Mouse (Mus musculus) thymus, postnatal 10 days (tissue): ENCODE data around the gene Acap2.

Experiments
- DNase-seq, 2 experiments: peaks; one replicate each; pipeline ENCODE4 v3.0.0; 2021; ENCODE audit warnings: low spot score in 2 of 2

The Acap2 gene

GRCm38 (mm10) chr16:31081125-31081664 lies 119.8 kb downstream of the Acap2 start, which contains the start of gene Xxylt1:
Xxylt1 (minus strand) TSS chr16:31081432.
- peak; percentile 91 to 93 for DNase-seq

- peak; percentile 22 for DNase-seq
Measured at GRCm38 (mm10) chr16:31080573-31081051, 120.4 kb downstream of the Acap2 start.

GRCm38 (mm10) chr16:31077396-31077795 lies 123.6 kb downstream of the Acap2 start:
- DNase-seq = no peak

- no peak for DNase-seq
Measured at GRCm38 (mm10) chr16:31076436-31076835, 124.6 kb downstream of the Acap2 start.

- DNase-seq = no peak
Measured at GRCm38 (mm10) chr16:31074324-31074908, 126.6 kb downstream of the Acap2 start.

GRCm38 (mm10) chr16:31071731-31072130 lies 129.3 kb downstream of the Acap2 start:
- DNase-seq = no peak

GRCm38 (mm10) chr16:31070358-31071133 lies 130.5 kb downstream of the Acap2 start:
- DNase-seq = peak; percentile 65 to 82

GRCm38 (mm10) chr16:31069211-31070166 lies 131.6 kb downstream of the Acap2 start:
- no peak for DNase-seq

- DNase-seq = no peak
Measured at GRCm38 (mm10) chr16:31068280-31068679, 132.8 kb downstream of the Acap2 start.

GRCm38 (mm10) chr16:31066344-31067098 lies 134.5 kb downstream of the Acap2 start:
- DNase-seq = no peak

GRCm38 (mm10) chr16:31064782-31065181 lies 136.3 kb downstream of the Acap2 start:
- no peak for DNase-seq

GRCm38 (mm10) chr16:31062918-31063317 lies 138.1 kb downstream of the Acap2 start:
- DNase-seq = no peak

GRCm38 (mm10) chr16:31061246-31061880 lies 139.7 kb downstream of the Acap2 start:
- DNase-seq = no peak

GRCm38 (mm10) chr16:31060714-31061113 lies 140.3 kb downstream of the Acap2 start:
- DNase-seq = no peak

- no peak for DNase-seq
Measured at GRCm38 (mm10) chr16:31060226-31060625, 140.8 kb downstream of the Acap2 start.

GRCm38 (mm10) chr16:31059730-31060129 lies 141.3 kb downstream of the Acap2 start:
- no peak for DNase-seq

GRCm38 (mm10) chr16:31052812-31053211 lies 148.2 kb downstream of the Acap2 start:
- no peak for DNase-seq

GRCm38 (mm10) chr16:31052177-31052726 lies 148.8 kb downstream of the Acap2 start:
- DNase-seq = no peak

GRCm38 (mm10) chr16:31050701-31051100 lies 150.3 kb downstream of the Acap2 start:
- no peak for DNase-seq

GRCm38 (mm10) chr16:31048194-31048593 lies 152.9 kb downstream of the Acap2 start:
- DNase-seq = no peak
